Mouse (Mus musculus) left cerebral cortex, adult 2 months (tissue): ENCODE measurements at regions not wholly inside any gene's neighbourhood (a gene's known extent, or its start where the extent isn't known, plus 50 kb on each side); places are given as distances from the start of the nearest gene placed in this dataset.

Experiments used
- DNase-seq, 2 experiments: peaks; one replicate each; pipeline ENCODE4 v3.0.0; 2021 to 2022; ENCODE audit warnings: low spot score in 2 of 2, mixed read lengths in 1 of 2; ENCODE audit errors: extremely low spot score in 1 of 2
- H3K27ac ChIP-seq: fragments of 200-600 bp; 2 replicates; pipeline ENCODE4 v1.8.1; 2022
- H3K4me3 ChIP-seq: fragments of 200-600 bp; 2 replicates; pipeline ENCODE4 v1.8.1; 2022
- CTCF ChIP-seq: fragments of 200-600 bp; IDR thresholded peaks from 2 replicates; pipeline ENCODE4 v1.8.1; 2022; ENCODE audit warnings: antibody characterized with exemption, mild to moderate bottlenecking, moderate library complexity
- intact Hi-C: fragments of 180-260 bp; cut with DNase I; formaldehyde crosslinking; loops from one replicate; pipeline ENCODE4 v1.15.1; 2025

GRCm38 (mm10) chr1:64222475-64222874 lies 100.4 kb upstream of the Klf7 start:
- intact Hi-C loops = no loop called here
- no peak for DNase-seq
- H3K4me3 ChIP-seq = no peak overlapping the region
- no peak for TF ChIP-seq CTCF
- no peak overlapping the region; the same call in 1 of the 2 replicates for H3K27ac ChIP-seq

GRCm38 (mm10) chr1:64220486-64220885 lies 98.4 kb upstream of the Klf7 start:
- peak overlapping the region; percentile 32; the same call in 1 of the 2 replicates for H3K27ac ChIP-seq
- intact Hi-C loops = no loop called here
- H3K4me3 ChIP-seq = no peak overlapping the region
- DNase-seq = no peak
- no peak for TF ChIP-seq CTCF

- no peak overlapping the region for H3K4me3 ChIP-seq
- TF ChIP-seq CTCF = no peak
- DNase-seq = no peak
- intact Hi-C loops = no loop called here
- no peak overlapping the region for H3K27ac ChIP-seq
Measured at GRCm38 (mm10) chr1:64220040-64220439, 98.0 kb upstream of the Klf7 start.

GRCm38 (mm10) chr1:64215646-64216045 lies 93.6 kb upstream of the Klf7 start:
- Histone ChIP-seq H3K4me3 (no peak overlapping the region), H3K27ac (no peak overlapping the region)
- DNase-seq = no peak
- intact Hi-C loops = no loop called here
- TF ChIP-seq CTCF = no peak

DNA sequence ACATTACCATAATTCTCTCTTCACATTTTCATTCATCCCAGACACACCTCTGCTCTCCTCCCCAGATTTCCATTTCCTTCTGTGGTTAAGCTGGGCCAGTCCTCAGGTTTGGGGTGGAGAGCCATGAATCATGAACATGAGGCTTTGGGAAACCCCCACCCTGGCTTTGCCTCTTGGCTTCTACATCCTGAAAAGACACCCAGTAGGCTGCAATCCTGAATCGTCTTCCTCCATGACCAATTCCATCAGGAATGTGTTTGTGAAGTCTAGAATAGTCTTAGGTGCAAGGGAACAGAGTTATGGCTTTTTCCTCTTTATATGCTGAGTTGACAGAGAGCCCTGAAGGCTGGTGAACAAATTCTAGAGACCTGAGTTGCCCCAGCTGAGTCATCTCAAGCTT lies 87.0 kb upstream of the Klf7 start:
- TF ChIP-seq CTCF = no peak
- DNase-seq = no peak
- intact Hi-C loops = no loop called here

DNA sequence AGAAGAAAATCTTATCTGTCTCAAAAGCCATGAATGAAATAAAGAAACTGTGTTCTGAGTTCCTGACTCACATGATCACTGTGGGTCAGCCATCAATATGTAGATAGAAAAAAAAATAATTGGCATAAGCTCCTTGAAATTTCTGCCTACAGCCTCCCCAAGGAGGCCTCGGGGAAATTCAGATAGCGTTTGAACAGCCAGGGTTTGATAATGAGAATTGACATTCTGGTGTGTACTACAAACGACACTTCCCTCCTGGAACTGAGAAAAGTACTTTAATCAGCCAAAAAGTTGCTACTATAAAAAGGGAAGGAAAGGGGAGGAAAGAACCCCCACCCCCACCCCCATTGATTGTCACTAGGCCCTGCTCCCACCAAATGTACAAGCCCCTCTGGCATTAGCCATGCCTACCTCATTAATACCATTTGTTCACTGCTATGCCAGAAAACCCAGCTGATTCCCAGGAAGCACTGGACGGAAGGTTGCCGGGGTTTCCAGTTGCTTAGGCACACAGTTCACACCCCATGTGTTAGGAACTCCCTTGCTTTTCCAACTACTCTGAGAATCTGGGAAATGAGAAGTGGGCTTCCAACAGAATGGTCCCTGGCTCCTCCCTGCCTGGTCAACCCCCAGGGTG lies 78.4 kb upstream of the Klf7 start:
- H3K4me3 ChIP-seq = no peak overlapping the region
- no peak for TF ChIP-seq CTCF
- intact Hi-C loops = no loop called here
- H3K27ac ChIP-seq = no peak overlapping the region
- DNase-seq = no peak

More for the DNA sequence above, 87.0 kb upstream of the Klf7 start:
- H3K4me3 ChIP-seq = no peak overlapping the region
- H3K27ac ChIP-seq = no peak overlapping the region

GRCm38 (mm10) chr1:64198781-64199180 lies 76.7 kb upstream of the Klf7 start:
- TF ChIP-seq CTCF = no peak
- Histone ChIP-seq H3K4me3 (no peak overlapping the region), H3K27ac (no peak overlapping the region; the same call in 1 of the 2 replicates)
- DNase-seq = no peak
- intact Hi-C loops = loop anchor here (5.0 to 10.0 kb wide), 2 partner anchors 104 to 434 kb away; partner anchors contain the start of gene 4933402D24Rik

GRCm38 (mm10) chr1:64198322-64198721 lies 76.2 kb upstream of the Klf7 start:
- no peak for TF ChIP-seq CTCF
- DNase-seq = no peak
- intact Hi-C loops = loop anchor here (5.0 to 10.0 kb wide), 2 partner anchors 104 to 434 kb away; partner anchors contain the start of gene 4933402D24Rik
- H3K27ac ChIP-seq = no peak overlapping the region
- no peak overlapping the region for H3K4me3 ChIP-seq

- H3K4me3 ChIP-seq = no peak overlapping the region
- no peak for DNase-seq
- no peak for TF ChIP-seq CTCF
- H3K27ac ChIP-seq = no peak overlapping the region; the same call in 1 of the 2 replicates
- intact Hi-C loops = loop anchor here (2.0 to 10.0 kb wide), 3 partner anchors 75 to 431 kb away; partner anchors contain the start of gene 4933402D24Rik
Measured at GRCm38 (mm10) chr1:64195970-64196491, 73.9 kb upstream of the Klf7 start.

DNA sequence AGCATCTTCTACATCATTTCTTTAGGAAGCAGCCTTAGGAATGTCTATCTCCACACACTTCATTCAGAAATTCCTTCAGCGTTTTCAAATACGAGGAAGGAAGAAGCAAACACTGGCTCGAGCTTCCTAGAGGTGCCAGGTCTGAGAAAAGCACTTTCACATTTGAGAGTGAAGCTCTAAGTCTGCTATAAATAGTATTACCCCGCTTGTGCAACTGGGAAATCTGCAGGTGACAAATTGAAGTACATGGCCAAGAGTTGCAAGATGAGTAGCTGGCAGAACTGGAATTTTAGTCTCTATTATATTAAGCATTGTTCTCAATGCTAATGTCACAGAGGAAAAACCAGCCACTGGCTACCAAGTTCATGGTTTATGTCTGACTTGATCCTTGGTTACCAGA lies 73.2 kb upstream of the Klf7 start:
- no peak for DNase-seq
- intact Hi-C loops = loop anchor here (5.0 to 10.0 kb wide), 2 partner anchors 107 to 430 kb away; partner anchors contain the start of gene 4933402D24Rik
- Histone ChIP-seq H3K27ac (no peak overlapping the region), H3K4me3 (no peak overlapping the region)
- TF ChIP-seq CTCF = no peak

GRCm38 (mm10) chr1:64193150-64193838 lies 71.2 kb upstream of the Klf7 start:
- 0 out of 2 replicates have a peak overlapping the region, but pooled peaks have one; percentile 6 for H3K27ac ChIP-seq
- intact Hi-C loops = loop anchor here (10.0 kb wide), 1 partner anchor 428 kb away; the partner anchor contains the start of gene 4933402D24Rik
- no peak overlapping the region for H3K4me3 ChIP-seq
- TF ChIP-seq CTCF = no peak
- no peak for DNase-seq

DNA sequence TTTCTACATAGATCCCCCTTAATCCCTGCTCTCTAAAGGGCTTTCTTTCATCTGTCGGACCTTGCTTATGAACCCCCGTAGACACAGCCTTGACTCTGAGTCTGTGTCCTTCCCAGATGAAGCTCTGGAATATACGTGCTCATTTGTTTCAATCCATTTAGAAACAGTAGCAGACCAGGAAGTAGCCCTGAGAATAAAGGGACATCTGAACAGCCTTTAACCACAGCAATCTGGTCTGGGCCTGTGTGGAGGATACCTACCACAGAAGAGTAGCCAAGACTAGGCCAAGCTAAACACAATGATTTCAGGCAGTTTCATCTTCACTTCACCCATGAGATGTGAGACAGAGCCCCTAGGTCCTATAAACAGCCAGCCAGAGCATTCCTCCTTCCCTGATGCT lies 70.7 kb upstream of the Klf7 start:
- DNase-seq = no peak
- Histone ChIP-seq H3K4me3 (no peak overlapping the region), H3K27ac (0 out of 2 replicates have a peak overlapping the region, but pooled peaks have one; percentile 6)
- intact Hi-C loops = loop anchor here (10.0 kb wide), 1 partner anchor 428 kb away; the partner anchor contains the start of gene 4933402D24Rik
- TF ChIP-seq CTCF = no peak
